19 mouse cellular contexts compared by ENCODE assay signal in the genomic region with DNA sequence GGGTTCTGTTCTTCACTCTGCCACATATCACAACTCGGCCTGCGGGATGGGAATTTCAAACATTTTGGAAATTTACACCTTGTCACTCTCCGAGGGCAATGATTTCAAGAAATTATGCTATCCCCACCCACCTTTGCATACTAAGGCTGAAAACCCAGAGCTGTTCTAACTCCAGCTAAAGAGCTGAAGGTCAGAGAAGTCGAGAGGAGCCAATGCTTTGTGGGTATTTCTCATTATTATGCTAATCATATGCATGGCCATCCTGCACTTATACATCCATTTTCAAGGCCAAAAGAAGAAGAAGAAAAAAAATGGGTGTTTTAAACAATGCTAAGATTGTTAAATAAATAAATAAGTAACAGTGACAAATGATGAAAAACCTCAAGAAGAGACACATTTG.
"Had no signal": no experiment of that assay in that cellular context is flagged by ENCODE, and none has a peak within 500 bp of the region (broad histone marks: within the 10 kb centered on the region; RNA-seq: fewer than 3 reads in every experiment).

No protein-coding gene starts in this region.

- H3K4me3 ChIP-seq: liver, embryonic 13.5 days; liver, embryonic 15.5 days; lung, embryonic 15.5 days; megakaryocyte, embryonic 14.5 days; midbrain, embryonic 13.5 days; midbrain, embryonic 15.5 days; neural tube, embryonic 13.5 days; stomach, embryonic 15.5 days had no signal

- DNase-seq: liver, embryonic 13.5 days; liver, postnatal 0 days; lung, adult 2 months; lung, postnatal 14 days; lung, postnatal 36 days; right cerebral cortex, postnatal 14 days; thymus, postnatal 25 days; thymus, postnatal 4 days had no signal

- H3K27me3 ChIP-seq: liver, embryonic 13.5 days; liver, embryonic 15.5 days; lung, embryonic 15.5 days; megakaryocyte, embryonic 14.5 days; midbrain, embryonic 13.5 days; midbrain, embryonic 15.5 days; neural tube, embryonic 13.5 days; stomach, embryonic 15.5 days had no signal

- H3K4me1 ChIP-seq: liver, embryonic 13.5 days; liver, embryonic 15.5 days; lung, embryonic 15.5 days; megakaryocyte, embryonic 14.5 days; stomach, embryonic 15.5 days had no signal

- H3K4me2 ChIP-seq: liver, embryonic 13.5 days; liver, embryonic 15.5 days; lung, embryonic 15.5 days; midbrain, embryonic 11.5 days; midbrain, embryonic 13.5 days; midbrain, embryonic 15.5 days; neural tube, embryonic 13.5 days; stomach, embryonic 15.5 days had no signal

- H3K36me3 ChIP-seq: liver, embryonic 13.5 days; liver, embryonic 15.5 days; lung, embryonic 15.5 days; midbrain, embryonic 13.5 days; midbrain, embryonic 15.5 days; neural tube, embryonic 13.5 days; stomach, embryonic 15.5 days had no signal

- H3K27ac ChIP-seq: liver, embryonic 13.5 days; liver, embryonic 15.5 days; lung, embryonic 15.5 days; macrophage; midbrain, embryonic 13.5 days; neural tube, embryonic 13.5 days; stomach, embryonic 15.5 days; stomach, postnatal 0 days had no signal

- ATAC-seq: liver, postnatal 0 days; lung, postnatal 0 days; midbrain, embryonic 13.5 days; midbrain, embryonic 15.5 days had no signal

- H3K9ac ChIP-seq: liver, embryonic 13.5 days; liver, embryonic 15.5 days; liver, postnatal 0 days; lung, embryonic 15.5 days; midbrain, embryonic 13.5 days; midbrain, embryonic 15.5 days; neural tube, embryonic 13.5 days; stomach, embryonic 15.5 days had no signal

- H3K9me3 ChIP-seq: liver, embryonic 13.5 days; liver, embryonic 15.5 days; lung, embryonic 15.5 days; megakaryocyte, embryonic 14.5 days; midbrain, embryonic 13.5 days; midbrain, embryonic 15.5 days; neural tube, embryonic 13.5 days; stomach, embryonic 15.5 days had no signal
